Mouse (Mus musculus) thymus, postnatal 14 days (tissue): ENCODE results near the gene Map2k6.

Source experiments
- DNase-seq: peaks from one replicate; pipeline ENCODE4 v3.0.0; 2021

The Map2k6 gene

DNA sequence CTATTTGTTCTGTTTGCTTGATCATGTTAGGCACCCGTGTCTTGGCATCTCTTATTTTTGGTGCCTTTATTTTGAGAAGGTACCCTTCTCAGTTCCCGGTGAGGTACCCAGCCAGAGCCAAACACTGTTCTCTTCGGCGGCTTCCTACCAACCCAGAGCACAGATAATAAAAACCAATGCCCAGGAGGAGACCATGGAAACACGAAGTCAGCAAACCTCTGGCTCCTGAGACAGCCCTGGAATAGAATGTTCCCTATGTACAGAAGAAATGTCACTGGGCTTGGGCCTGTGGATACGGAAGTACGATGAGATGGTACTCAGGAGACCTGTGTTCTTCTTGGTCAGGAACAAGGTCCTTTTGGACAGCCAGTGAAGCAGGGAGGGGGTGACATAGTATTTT lies 89.4 kb downstream of the Map2k6 start:
- DNase-seq, result no peak

DNA sequence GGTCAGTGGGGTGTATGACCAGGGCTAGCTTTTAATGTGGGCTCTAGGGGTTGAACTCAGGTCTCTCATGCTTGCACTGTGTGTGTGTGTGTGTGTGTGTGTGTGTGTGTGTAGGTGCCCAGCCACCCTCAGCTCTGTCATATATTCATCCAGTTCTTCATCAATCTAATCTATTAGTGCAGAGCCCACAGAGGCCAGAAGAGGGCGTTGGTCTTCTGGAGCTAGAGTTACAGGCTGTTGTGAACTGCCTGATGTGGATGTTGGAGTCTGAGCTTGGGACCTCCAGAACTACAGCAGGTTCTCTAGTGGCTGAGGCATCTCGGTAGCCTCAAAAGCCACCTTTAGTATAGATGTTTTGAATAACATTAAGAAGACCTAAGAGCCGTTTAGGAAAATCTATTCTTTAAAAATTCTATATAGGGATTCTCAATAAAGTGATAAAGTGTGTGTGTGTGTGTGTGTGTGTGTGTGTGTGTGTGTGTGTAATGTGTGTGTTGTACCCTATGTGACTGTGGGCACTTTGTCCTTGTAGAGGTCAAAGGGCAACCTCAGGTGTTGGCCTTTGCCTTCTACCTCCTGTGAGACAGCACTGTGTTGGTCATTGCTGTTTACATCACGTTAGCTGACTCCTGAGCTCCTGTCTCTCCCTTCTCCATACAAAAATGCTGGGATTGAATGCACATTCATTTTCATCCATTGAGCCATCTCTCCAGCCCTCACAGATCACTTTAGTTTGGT lies 96.6 kb downstream of the Map2k6 start:
- DNase-seq, result no peak

DNA sequence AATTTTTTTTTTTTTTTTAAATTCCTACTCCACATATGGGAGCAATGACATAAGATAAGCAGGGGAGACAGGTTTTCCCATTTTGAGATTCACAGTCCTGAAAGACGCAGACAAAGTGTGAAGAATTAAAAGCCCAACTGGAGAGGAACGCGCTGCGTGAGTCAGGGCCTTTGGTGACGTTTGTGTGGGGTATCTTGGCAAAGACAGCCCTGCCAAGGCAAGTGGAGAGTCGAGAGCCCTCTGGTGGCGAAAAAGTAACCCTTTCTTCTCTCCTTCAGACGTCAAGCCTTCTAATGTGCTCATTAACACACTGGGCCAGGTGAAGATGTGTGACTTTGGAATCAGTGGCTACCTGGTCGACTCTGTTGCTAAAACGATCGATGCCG lies 97.1 kb downstream of the Map2k6 start:
- peak; percentile 48 for DNase-seq

DNA sequence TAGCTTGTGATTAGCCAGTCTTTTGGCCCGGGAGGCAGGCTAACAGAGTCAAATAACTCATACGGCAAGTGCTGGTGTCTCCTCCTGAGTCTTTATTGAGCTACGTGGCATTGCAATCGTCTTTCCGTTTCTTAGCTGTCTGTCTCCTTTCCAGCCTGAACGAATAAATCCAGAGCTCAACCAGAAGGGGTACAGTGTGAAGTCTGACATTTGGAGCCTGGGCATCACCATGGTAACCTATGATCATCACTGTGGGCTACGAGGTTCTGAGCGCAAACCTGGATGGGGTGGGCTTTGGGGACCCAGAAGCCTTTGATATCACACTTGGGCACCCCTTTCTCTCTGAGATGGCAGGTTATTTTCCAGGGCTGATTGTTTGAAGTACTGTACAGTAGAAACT lies 98.8 kb downstream of the Map2k6 start:
- DNase-seq, result no peak

DNA sequence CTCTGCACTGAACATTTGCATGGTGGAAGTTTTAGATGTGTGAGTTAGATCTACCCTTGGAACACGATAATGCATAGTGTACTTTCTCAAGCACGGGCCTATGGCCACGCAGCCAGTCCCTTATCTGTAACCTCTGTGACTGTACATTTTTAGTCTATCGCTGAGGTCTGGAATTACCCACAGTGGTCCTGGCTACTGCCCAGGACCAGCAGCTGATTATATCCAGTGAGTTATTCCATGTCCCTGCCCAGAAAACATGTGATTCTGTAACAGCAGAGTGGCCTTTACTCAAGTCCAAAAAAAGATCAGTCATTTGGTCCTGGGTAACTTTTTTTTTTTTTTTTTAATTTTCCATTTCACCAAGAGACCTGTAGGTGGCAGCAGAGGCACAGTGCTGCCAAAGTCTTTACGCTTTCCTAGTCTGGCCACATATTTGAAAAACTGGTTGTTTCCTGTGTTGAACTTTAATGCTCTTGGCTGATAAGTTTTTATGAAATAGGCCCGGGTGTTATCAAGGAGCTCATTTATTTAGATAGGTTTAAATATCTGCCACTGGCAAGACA lies 99.8 kb downstream of the Map2k6 start:
- DNase-seq, result no peak

DNA sequence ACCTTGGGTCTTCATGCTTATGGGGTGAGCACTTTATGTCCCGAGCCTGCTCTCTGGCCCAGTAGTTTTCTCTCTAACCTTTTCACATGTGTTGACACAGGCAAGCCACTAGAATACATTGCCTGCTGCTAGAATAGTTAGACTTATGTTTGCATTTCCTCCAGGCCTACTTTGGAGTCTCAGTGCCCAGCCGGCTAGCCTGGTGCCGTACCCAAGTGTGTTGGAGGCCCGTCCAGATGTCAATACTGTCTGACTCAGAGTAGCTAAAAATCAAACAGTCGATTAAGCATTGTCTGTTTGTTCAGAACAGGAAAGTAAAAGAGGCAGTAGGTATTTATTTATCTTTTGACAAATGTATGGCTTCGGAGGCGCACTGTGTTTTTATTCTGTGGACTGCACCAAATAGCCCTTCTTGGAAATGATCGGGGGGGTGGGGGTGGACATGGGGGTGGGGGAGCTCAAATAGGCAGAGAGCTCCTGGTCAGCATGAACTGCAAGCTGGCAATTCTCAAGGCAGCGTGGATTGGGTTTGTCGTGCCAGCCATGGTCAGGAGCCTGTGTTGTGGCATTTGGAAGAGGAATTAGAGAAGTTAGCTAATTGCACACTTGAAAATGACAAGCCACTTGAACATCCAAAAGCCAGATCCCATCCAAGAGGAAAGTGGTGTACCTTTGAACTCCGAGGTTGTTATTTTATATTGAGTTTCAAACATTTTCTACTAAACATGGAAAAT lies 104.2 kb downstream of the Map2k6 start:
- DNase-seq, result no peak

DNA sequence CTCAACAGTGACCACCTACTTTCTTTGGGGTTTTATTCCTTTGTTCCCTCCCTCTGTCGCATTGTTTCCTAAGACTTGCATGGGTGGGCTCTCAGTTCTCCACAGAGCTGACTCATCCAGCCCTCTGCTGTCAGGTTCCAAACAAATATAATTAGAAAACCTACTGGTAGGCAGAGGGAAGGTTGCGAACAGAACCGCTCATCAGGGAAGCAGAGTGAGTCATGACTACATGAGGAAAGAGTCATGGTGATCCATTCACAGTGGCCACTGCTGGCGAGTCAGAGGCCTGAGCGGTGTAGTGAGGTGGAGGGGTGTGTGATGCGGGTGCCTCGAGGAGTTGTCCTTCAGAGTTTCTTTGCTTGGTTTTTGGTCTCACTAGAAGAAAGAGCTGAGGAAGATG lies 112.5 kb downstream of the Map2k6 start:
- DNase-seq, result no peak

DNA sequence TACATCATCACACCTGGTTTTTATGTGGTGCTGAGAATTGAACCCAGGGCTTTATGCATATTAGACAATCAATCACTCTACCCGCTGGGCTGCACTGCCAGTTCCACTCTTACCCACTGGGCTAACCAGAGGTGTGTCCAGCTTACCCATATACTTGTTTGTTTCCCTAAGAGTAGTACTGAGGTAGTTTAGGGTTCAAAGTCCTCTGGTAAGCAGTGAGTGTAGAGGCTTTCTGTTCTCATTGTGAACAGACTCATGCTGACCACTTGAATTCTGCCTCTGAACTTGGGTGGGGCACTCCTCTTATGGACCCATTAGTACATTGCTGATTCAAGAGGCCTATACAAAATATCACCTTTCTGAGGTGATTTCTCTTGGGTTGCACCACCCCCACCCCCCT lies 119.7 kb downstream of the Map2k6 start:
- DNase-seq, result no peak

DNA sequence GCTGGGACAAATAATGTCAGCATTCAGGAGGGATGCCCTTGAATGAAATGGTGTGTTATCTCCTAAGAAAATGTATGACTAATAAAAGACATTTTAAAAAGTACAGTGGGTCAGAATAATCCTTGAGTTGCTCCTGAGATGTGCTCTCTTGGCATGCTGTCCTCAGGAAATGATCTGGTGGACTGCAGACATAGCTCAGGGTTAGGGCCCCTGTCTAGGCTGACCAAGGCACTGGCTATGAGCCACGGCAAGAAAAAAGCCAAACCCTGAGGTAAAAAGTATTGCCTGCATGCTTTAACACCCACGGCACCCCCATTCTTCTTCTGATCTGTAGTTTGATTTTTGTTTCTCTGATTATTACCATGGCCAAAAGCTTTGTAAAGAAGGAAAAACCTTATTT lies 124.0 kb downstream of the Map2k6 start:
- DNase-seq, result no peak

DNA sequence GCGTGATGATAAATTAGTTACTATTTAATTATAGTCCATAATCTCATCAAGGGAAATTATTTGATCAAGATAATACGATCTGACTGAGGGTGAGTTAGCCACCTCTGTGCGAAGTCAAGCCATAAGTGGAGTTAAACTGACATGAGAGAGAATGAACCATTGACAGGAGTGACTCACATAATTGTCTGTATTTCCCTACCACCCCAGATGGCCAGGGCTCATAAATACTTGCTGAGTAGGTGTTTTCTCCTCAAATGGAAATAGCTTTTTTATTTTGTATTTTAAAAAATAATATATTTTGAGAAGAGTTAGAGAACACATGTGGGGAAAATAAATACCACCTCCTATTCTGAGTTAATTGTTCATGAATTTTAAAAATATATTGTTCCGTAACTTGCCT lies 127.2 kb downstream of the Map2k6 start:
- no peak for DNase-seq

DNA sequence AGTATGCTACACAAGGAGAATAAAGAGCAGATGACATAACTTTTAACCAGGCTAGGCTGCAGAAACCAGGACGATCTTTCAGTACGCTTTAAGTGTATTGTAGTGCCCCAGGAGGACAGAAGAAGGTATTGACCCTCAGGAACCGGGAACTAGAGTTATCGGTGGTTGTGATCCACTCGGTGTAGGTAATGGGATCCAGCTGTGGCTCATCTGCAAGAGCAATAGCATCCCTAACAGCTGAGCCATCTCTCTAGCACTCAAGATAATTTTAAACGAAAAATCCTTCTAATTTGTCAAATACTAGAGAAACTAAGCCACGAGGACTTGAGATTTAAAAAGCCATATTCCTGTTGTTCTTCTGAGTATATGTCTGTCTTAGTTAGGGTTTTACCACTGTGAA lies 132.2 kb downstream of the Map2k6 start:
- no peak for DNase-seq

DNA sequence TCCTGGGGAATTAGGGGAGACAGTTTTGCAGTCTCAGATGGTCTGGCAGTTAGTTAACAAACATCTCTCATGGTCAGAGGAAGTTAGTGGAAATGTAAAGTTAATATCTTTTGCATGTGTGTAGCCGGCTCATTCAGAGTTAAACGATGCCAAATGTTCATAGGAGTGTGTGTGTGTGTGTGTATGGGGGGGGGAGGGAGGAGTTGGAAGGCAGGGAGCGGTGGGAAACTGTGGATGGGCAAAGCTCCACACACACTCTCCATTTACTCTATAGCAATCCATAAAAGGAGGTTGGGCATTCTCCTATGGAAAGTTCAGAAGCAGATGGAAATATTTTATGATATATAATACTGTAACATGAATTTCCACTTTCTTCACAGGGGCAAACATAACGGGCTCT lies 135.9 kb downstream of the Map2k6 start:
- no peak for DNase-seq

DNA sequence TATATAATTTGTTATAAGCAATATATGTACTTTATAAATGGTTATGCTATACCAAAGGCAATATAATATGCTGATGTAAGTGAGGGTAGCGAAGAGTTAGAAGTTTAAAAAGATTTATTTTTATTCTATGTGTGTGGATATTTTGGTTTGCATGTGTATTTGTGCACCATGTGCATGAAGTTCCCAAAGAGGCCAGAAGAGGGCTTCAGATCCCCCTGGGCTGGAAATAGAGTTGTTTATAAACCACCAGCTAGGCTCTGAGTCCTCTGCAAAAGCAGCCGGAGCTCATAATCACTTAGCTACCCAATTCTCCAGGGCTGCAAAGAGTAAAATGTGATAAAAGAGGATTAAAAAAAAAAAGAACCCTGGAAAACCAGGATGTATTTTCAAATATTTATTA lies 137.6 kb downstream of the Map2k6 start:
- no peak for DNase-seq

DNA sequence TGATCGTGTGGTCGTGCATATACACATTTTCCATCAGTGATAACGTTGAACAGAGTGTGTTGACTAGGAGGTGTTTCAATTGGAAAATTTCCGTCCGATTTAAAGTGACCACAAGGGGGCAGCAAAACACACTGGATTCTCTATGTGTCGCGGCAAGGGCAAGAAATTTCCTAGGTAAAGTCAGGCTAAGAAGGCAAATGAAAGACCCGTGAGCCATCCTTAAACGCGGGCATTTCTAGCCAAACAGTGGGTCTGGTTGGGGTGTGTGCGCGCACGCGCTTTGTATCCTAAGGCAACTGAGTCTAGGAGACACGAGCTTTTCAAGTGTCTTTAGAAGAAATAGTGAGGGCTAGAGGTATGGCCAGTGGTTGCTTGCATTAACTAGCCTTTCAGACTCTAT lies 138.7 kb downstream of the Map2k6 start:
- DNase-seq, result peak; percentile 64

DNA sequence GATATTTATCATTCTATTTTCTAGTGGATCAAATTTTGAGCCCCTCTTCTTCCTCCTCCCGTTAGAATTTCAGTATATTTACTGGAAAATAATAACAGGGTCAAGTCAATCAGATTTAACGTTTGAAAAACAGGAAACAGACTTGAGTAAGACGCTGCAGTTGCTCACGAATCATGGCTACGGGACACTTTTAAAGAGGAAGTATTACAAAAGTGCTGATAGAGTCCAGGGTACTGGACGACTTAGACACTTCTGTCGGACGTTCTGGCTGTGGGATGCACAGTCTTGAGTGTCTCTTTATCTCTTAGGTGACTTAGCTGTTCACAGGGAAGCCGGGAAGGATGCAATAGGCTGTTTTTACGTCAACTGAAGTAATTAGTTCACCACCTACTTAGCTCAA lies 139.3 kb downstream of the Map2k6 start:
- DNase-seq, result no peak

DNA sequence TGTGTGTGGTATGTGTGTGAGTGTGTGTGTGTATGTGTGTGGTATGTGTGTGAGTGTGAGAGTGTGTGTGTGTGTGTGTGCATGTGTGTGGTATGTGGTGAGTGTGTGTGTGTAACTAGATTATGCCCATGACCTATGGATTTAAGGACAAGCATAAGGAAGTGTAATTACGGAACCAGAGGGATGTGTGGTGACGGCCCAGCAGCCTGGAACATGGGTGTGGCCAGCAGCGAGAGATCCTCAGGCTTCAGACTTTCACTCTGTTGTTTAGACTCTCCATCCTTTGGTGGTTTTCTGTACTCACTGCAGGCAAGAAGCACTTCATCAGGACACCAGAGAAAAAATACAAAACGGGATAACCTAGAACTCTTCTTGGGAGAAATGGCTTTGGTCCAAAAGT lies 143.0 kb downstream of the Map2k6 start:
- no peak for DNase-seq

DNA sequence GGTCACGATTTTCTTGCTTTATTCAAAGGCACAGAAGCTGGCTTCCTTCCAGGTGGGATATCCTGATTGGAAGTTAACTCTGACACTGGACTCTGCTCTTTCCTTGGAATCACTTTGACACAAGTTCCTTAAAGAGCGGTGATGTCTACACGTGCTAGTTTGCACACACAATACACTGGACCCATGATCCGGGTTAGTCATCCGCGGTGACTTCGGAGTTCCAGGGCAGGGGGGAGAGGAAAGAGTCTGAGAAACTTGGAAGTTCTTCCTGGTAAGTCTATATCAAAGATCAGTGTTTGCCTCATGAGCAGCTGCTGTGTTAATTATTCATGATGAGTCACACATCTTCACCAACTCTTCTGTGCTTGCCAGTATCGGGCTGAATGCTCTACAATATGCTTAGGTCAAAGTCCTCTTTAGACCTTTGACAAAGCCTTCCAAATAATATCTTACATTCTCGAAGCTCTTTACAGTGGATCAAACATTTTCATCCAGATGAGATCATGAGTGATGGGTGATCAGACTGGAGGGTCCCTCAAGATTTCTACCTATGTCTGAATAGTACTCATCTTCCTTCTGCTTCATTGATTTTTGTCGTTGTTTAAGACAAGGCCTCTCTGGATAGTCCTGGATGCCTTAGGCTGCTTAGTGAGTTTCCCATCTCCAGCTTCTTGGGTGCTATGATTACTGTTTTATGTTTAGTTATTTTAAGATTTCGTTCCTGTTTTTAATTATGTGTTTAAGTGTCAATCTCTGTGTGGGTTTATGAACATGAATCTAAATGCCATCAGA lies 145.7 kb downstream of the Map2k6 start:
- no peak for DNase-seq

DNA sequence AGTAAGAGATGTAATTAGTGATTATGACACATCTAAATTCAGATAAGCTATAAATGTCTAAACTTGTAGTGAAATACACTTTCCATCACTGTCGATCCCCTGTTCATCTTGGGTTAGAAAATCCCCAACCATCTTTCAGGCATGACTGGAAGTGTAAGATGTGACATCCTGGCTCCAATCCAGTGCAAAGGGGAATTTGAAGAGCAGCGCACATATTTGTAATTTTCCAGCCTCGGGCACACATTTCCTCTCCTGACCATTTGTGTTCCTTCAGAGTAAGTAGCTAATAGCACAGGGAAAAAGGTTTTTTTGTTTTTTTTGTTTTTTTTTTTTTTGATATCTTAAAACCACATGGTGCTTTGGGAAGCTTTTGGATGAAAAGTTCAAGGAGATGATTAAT lies 146.5 kb downstream of the Map2k6 start:
- DNase-seq, result no peak

DNA sequence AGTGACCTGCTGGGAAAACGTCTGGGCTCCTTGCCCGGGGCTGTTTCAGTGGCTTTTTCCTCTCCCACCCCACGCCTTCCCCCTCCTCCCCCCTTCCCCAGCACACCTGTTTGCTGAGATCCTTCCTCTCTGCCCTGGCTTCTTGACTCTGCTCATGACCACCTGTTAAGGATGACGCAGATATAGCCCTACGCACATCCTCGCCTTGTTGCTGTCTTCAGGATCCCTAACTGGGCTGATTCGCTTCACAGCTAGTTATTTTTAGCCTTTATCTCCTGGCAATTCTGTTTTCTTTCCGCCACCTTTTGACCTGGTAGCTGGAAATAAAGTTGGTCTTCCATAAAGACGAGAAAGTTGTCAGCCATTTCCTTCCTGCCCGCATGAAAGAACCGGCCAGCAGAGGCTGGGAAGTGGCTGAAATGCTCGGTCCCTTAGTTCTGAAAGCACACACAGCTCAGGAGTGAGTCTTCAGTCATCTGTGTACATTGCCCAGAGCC lies 152.6 kb downstream of the Map2k6 start:
- no peak for DNase-seq

DNA sequence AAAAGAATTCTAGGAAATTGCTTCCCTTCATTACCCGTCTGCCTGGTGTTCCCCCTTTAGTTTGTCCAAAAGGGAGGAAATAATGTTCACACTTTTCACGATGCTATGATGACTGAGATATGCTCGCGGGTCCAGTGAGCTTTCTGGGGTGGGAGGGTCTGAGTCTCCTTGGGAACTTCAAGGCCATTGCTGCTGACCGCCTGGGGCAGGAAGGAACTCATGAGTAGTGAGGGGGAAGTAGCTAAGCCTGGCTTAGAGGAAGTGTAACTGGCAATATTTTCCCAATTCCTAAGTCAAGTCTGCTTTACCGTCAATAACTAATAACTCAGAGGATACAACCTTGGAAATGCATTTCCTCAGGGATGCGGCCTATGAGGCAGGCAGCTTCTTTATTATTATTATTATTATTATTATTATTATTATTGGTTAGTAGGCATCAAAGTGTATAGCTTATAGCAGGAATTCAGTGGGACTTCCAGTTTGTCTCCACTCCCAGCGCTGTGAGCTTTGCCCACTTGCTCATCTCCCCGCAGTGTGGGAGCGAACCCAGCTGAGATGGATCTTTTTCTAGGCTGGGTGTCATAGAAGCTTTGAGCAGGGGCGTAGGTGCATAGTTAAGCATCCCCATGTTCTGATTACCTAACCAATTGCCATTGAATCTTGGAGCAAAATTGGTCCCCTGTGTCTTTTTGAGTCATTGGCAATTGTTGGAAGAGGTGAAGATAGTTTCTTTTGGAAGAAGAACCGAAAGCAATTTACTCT lies 163.6 kb downstream of the Map2k6 start:
- no peak for DNase-seq

DNA sequence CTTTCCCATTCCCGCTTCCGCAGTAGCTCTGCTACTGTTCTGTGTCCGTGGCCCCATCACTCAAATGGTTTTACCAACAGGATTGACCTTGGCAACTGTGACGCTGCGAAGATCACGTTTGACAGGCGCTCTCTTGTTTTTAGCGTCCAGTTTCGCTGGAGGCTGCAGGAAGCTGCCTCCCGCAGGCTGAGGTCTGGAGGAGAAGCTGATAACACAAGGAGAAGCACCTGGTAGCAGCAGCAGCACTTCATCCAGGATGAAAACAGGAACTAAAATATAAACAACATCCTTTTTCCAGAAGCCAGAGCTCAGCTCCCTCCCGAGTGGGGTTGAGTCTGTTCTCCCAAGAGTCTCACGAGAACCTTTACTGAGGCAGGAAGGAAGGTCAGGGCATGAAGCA lies 164.3 kb downstream of the Map2k6 start:
- no peak for DNase-seq

DNA sequence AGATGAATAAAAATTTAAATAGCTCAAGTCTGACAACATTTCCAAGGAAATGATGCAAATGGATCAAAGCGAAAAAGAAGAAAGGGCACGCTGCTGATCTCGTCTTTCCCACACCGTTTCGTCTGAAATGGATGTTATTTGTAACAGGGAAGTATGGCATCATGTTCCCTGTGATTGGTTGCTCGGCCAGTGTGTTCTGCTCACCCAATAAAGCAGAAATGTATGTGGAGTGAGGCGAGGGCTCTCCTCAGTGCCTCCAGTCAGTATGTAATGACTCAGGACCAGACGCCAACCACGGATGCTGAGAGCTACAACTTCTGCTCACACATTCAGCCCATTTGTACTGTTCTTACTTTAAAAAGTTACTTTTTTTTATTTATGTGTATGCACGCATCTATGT lies 164.9 kb downstream of the Map2k6 start:
- no peak for DNase-seq

DNA sequence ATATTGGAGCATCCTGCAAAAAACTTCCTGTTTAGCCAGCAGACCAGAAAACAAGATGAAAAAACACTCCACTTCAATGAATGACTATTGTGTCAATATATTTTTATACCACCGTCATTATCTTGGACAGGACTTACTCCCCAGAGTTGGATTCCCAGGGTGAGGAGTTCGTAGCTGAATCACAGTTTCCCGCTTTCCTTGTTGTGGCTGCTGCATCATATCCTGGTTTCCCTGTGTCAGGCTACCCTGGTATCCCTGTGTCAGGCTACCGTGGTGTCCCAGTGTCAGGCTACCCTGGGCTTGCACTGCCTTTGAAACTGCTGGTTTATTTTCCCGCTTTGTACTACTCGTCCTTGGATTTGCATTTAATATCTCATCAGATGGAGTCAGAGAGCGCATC lies 167.4 kb downstream of the Map2k6 start:
- DNase-seq, result no peak
